ENCODE assay signal across 28 mouse cellular contexts in genomic region chr5:107142791-107143190, GRCm38 (mm10).
DNase-seq lines count a peak whose midpoint lies in the region; ATAC-seq and TF ChIP-seq lines count a peak whose summit lies in the region.
"Had no signal": no experiment of that assay in that cellular context is flagged by ENCODE, and none has a peak within 500 bp of the region (broad histone marks: within the 10 kb centered on the region; RNA-seq: fewer than 3 reads in every experiment).

No protein-coding gene starts in this region.

- no peaks in the 10 kb centered on the region for H3K9me3 ChIP-seq in liver, embryonic 14.5 days (ENCODE audit: control insufficient read depth, low read length)
- H3K9me3 ChIP-seq: forebrain, embryonic 13.5 days; G1E; limb, embryonic 12.5 days; midbrain, embryonic 12.5 days; neural tube, embryonic 13.5 days had no signal

- H3K36me3 ChIP-seq in liver, embryonic 14.5 days (replicated peaks; ENCODE audit: control insufficient read depth, insufficient read depth, low read depth): no peaks in the 10 kb centered on the region
- peaks cover 28% of the 10 kb centered on the region for H3K36me3 ChIP-seq in heart, adult 2 months (ENCODE audit: control insufficient read depth, insufficient read depth, low read length)
- H3K36me3 ChIP-seq: G1E; midbrain, embryonic 12.5 days; neural tube, embryonic 13.5 days had no signal

- no peak for TF ChIP-seq POLR2A in heart, adult 2 months (IDR thresholded peaks at IDR 0.05; ENCODE audit: insufficient read depth, low read depth, low read length)

- peak; percentile 75 for DNase-seq in MEL-GATA-1-ER (ENCODE audit: extremely low read depth, low read depth)
- peak; percentile 67 to 74 (median 71) for DNase-seq in liver, embryonic 14.5 days (ENCODE audit: low read depth in 3 of 3, low spot score in 3 of 3)
- no peak for DNase-seq in kidney, postnatal 14 days
- DNase-seq in heart, adult 2 months: no peak
- no peak for DNase-seq in lung, adult 18-20 months
- DNase-seq in kidney, adult 18-20 months: no peak
- DNase-seq: adrenal gland, postnatal 25 days; cerebellum, adult 8-10 months; cerebellum, postnatal 36 days; gastrocnemius, postnatal 10 days; kidney, postnatal 36 days; lung, adult 2 months; lung, postnatal 10 days; right cerebral cortex, postnatal 4 days had no signal

- TF ChIP-seq CTCF in liver, embryonic 14.5 days (IDR thresholded peaks at IDR 0.05; ENCODE audit: low read depth): no peak
- no peak for TF ChIP-seq CTCF in heart, adult 2 months (IDR thresholded peaks at IDR 0.05)

- no peaks in the 10 kb centered on the region for H3K79me2 ChIP-seq in heart, adult 2 months (replicated peaks; ENCODE audit: control insufficient read depth, insufficient read depth, low read length)

- WGBS in liver, embryonic 14.5 days (ENCODE audit: insufficient replicate concordance): 17% methylated on average over 5 of the region's 5 CpGs
- 88% methylated on average over 5 of the region's 5 CpGs for WGBS in heart, adult 2 months

- H3K4me3 ChIP-seq in liver, embryonic 14.5 days (ENCODE audit: insufficient read depth in 1 of 2, low read depth in 2 of 2, low read length in 2 of 2): no peak overlapping the region
- H3K4me3 ChIP-seq in heart, adult 2 months: no peak overlapping the region
- H3K4me3 ChIP-seq: forebrain, embryonic 13.5 days; layer of hippocampus, adult 2 months; left cerebral cortex, adult 2 months; limb, embryonic 12.5 days; midbrain, embryonic 12.5 days; myocyte; neural tube, embryonic 13.5 days had no signal

- peaks cover 35 to 40% of the 10 kb centered on the region in 2 experiments for H3K4me1 ChIP-seq in liver, embryonic 14.5 days (replicated peaks; ENCODE audit: control insufficient read depth in 2 of 2, insufficient read depth in 2 of 2, low read length in 1 of 2)
- H3K4me1 ChIP-seq in heart, adult 2 months (ENCODE audit: control insufficient read depth, insufficient read depth, low read length): peaks cover 20% of the 10 kb centered on the region

- H3K4me2 ChIP-seq in liver, embryonic 14.5 days (ENCODE audit: low read depth): peak overlapping the region; percentile 53
- H3K4me2 ChIP-seq: forebrain, embryonic 13.5 days; heart, embryonic 11.5 days; hindbrain, embryonic 14.5 days; limb, embryonic 12.5 days; midbrain, embryonic 12.5 days; neural tube, embryonic 13.5 days had no signal

- ATAC-seq in common myeloid progenitor, adult 5-6 weeks (replicated peaks; ENCODE audit: low read depth, poor library complexity, severe bottlenecking): peak; percentile 67
- ATAC-seq in liver, embryonic 14.5 days (ENCODE audit: insufficient read depth): peak; percentile 87
- peak; percentile 87 for ATAC-seq in megakaryocyte progenitor cell, adult 5-6 weeks (replicated peaks; ENCODE audit: poor library complexity)
- ATAC-seq: forebrain, embryonic 13.5 days; intestine, postnatal 0 days had no signal

- H3K27me3 ChIP-seq in liver, embryonic 14.5 days (ENCODE audit: control insufficient read depth, insufficient read depth, low read length): no peaks in the 10 kb centered on the region
- H3K27me3 ChIP-seq in heart, adult 2 months (ENCODE audit: control insufficient read depth, insufficient read depth, low read length): no peaks in the 10 kb centered on the region
- H3K27me3 ChIP-seq: limb, embryonic 12.5 days had no signal

- peak; percentile 92 for TF ChIP-seq EP300 in liver, embryonic 14.5 days (IDR thresholded peaks at IDR 0.05; ENCODE audit: low read depth)
- TF ChIP-seq EP300 in heart, adult 2 months (IDR thresholded peaks at IDR 0.05; ENCODE audit: insufficient read depth, low read depth, low read length): no peak

- intact Hi-C loops in heart, adult 2 months (cut with DNase I): loop anchor here (10.0 kb wide), 1 partner anchor 148 kb away; no protein-coding TSS in a partner anchor

- peak overlapping the region; percentile 2; the same call in 1 of the 2 replicates for H3K9ac ChIP-seq in liver, embryonic 14.5 days (replicated peaks)
- H3K9ac ChIP-seq in heart, adult 2 months (ENCODE audit: low read depth, low read length): no peak overlapping the region
- H3K9ac ChIP-seq: forebrain, embryonic 13.5 days; hindbrain, embryonic 14.5 days; limb, embryonic 12.5 days; midbrain, embryonic 12.5 days; neural tube, embryonic 13.5 days had no signal

- peak overlapping the region; percentile 70 for H3K27ac ChIP-seq in liver, embryonic 14.5 days
- H3K27ac ChIP-seq in heart, adult 2 months: no peak overlapping the region
- H3K27ac ChIP-seq: forebrain, embryonic 13.5 days; hindbrain, embryonic 14.5 days; layer of hippocampus, adult 2 months; left cerebral cortex, adult 2 months; limb, embryonic 12.5 days; midbrain, embryonic 12.5 days; neural tube, embryonic 13.5 days; stomach, postnatal 0 days had no signal

Comparison
In these comparisons a context has a peak if more than half of its experiments do, and no peak if none do; other contexts are left out.
1. DNase-seq: peak in MEL-GATA-1-ER (single experiment) and liver, embryonic 14.5 days (3 of 3); none in kidney, postnatal 14 days (single experiment), heart, adult 2 months (0 of 2), lung, adult 18-20 months (0 of 2) and kidney, adult 18-20 months (single experiment).
2. Peak in every context shown above with its lines, with median percentiles within 50 percentile points of each other: ATAC-seq.